Mouse (Mus musculus) kidney, adult 2 months (tissue): ENCODE results near the gene Uox. TPM values are rescaled to one million over a fixed set of nuclear protein-coding genes. Genes with fewer than 3 reads are reported as not detected.

ENCODE experiments used
- DNase-seq: peaks from one replicate; pipeline ENCODE4 v3.0.0; 2021
- H3K27ac ChIP-seq: fragments of 200-500 bp; 2 replicates; pipeline ENCODE4 v1.5.1; 2012; ENCODE audit warnings: low read depth, low read length, control low read depth, inconsistent platforms; ENCODE audit not compliant: insufficient read depth
- H3K27me3 ChIP-seq: fragments of 200-500 bp; replicated peaks from 2 replicates; pipeline ENCODE4 v1.6.1; 2012; ENCODE audit warnings: mild to moderate bottlenecking, moderate library complexity, low read length, inconsistent platforms; ENCODE audit not compliant: control insufficient read depth, insufficient read depth
- H3K36me3 ChIP-seq: fragments of 200-500 bp; 2 replicates; pipeline ENCODE4 v1.6.1; 2012; ENCODE audit warnings: mild to moderate bottlenecking, moderate library complexity, low read length, inconsistent platforms; ENCODE audit not compliant: control insufficient read depth, insufficient read depth
- H3K4me1 ChIP-seq: fragments of 200-500 bp; 2 replicates; pipeline ENCODE4 v1.6.1; 2011; ENCODE audit warnings: low read length; ENCODE audit not compliant: control insufficient read depth, insufficient read depth
- H3K4me3 ChIP-seq: fragments of 200-500 bp; 2 replicates; pipeline ENCODE4 v1.5.1; 2011; ENCODE audit warnings: mild to moderate bottlenecking, low read depth, low read length, control low read depth; ENCODE audit not compliant: insufficient read depth
- CTCF ChIP-seq: fragments of 200-500 bp; conservative IDR thresholded peaks from 2 replicates; pipeline ENCODE4 v1.5.1; 2011; ENCODE audit warnings: low read depth, mild to moderate bottlenecking, control low read depth, low read length, moderate library complexity, mixed read lengths; ENCODE audit not compliant: insufficient read depth, insufficient read length
- POLR2A ChIP-seq: fragments of 200-500 bp; IDR thresholded peaks from one replicate; pipeline ENCODE4 v1.6.1; 2011; ENCODE audit warnings: low read depth, low read length, control low read depth
- WGBS: fragments of 180-500 bp; shearing (Covaris S2); methylation state at CpG from one replicate; pipeline ENCODE4 v1.1.7; 2018; 5-methylcytosine and 5-hydroxymethylcytosine counted together
- polyA plus RNA-seq: library from polyadenylated mRNA; depleted of rRNA; stranded (reverse); fragments of >200 nt; gene quantifications from 2 replicates; pipeline ENCODE4 v1.2.3, GENCODE M21; 2012

Uox gene
- polyA plus RNA-seq, 1 experiment: not detected

DNA sequence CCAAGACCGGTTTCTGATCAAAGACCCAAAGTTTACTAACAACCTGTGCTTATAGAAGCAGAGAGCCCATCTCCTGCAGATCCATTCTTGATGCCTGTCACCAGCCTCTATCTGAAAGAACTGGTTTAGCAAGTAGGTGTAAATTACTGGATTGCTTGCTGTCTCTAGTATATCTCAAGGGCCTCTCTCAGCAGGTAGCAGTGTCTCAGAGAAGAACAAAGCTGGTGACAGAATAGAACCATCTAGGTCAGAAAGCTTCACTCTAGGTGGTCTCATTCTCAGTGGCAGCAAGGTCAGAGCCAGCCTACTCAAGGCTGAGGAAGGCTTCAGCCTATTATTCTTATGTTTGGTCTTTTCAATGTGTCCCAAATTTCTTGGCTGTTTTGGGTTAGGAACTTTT lies 26.6 kb upstream of the Uox start:
- WGBS: 30% methylated on average over 1 of the region's 1 CpGs

DNA sequence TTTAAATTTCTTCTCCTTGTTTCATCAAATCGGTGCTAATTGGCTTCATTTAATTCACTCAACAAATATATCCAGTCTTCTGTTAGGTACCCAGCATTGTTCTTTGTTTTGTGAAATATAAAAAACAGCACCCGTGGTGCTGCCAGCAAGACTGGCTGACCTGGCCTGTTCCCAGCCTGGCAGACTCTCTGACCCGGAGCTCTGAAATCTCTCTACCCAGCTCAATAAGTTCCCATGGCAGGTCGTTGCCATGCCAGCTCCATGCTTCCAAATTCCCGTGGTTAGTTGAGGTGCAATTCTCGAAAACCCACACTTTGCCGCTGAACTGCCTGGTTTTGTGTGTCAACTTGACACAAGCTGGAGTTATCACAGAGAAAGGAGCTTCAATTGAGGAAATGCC lies 15.4 kb upstream of the Uox start:
- H3K4me1 ChIP-seq: no peaks in the 10 kb centered on the region
- TF ChIP-seq POLR2A: no peak
- no peak for TF ChIP-seq CTCF
- no peak overlapping the region for H3K4me3 ChIP-seq
- no peak for DNase-seq
- H3K36me3 ChIP-seq: no peaks in the 10 kb centered on the region
- no peak overlapping the region for H3K27ac ChIP-seq
- H3K27me3 ChIP-seq: no peaks in the 10 kb centered on the region
- WGBS: 86% methylated on average over 7 of the region's 7 CpGs

More for the DNA sequence above, 26.6 kb upstream of the Uox start:
- no peak for TF ChIP-seq POLR2A
- TF ChIP-seq CTCF: no peak
- Histone ChIP-seq H3K27ac (no peak overlapping the region), H3K27me3 (no peaks in the 10 kb centered on the region), H3K4me1 (no peaks in the 10 kb centered on the region; the same call in 1 of the 2 replicates), H3K36me3 (no peaks in the 10 kb centered on the region), H3K4me3 (no peak overlapping the region)
- no peak for DNase-seq

DNA sequence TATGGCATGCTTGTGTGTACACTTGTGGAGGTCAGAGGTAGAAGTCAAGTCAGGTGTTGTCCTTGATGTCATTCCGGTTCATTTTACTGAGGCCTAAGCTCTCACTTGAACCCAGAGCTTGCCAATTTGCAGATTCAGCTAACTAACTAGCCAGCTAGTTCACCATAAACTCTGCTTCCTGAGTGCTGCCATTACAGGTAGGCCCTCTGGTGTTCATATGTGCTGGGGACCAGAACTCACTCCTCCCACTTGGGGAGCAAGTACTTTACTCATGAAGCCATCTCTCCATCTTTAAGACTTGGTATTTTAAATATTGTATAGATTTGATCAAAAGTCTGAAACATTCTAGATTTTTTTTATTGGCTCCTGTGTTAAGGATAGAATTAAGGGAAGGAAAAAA lies 13.7 kb upstream of the Uox start:
- no peak for TF ChIP-seq POLR2A
- 0 out of 2 replicates have a peak, but pooled peaks have one; percentile 16 for TF ChIP-seq CTCF
- Histone ChIP-seq H3K27me3 (no peaks in the 10 kb centered on the region), H3K36me3 (no peaks in the 10 kb centered on the region), H3K27ac (no peak overlapping the region), H3K4me3 (no peak overlapping the region), H3K4me1 (no peaks in the 10 kb centered on the region)
- 89% methylated on average over 1 of the region's 1 CpGs for WGBS
- DNase-seq: no peak

DNA sequence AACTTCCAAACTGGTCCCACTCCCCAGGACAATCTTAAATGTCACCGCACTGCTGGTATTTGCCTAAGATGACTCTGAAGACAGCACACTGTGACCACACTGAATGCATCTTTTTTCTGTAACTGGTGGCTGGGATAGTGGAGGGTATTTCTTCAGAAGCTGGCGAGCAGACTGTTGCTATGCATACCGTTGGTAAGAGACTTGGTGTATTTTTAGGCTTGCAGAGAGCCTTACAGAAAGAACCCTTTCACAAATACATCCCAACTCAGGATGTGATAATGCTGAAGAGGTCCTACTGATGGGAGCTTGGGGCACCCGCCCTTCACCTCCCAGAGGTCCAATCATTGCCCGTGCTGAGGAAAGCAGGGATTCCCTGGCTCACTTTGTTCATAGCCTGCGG lies 12.7 kb upstream of the Uox start:
- H3K4me3 ChIP-seq: no peak overlapping the region
- H3K4me1 ChIP-seq: no peaks in the 10 kb centered on the region
- WGBS: 87% methylated on average over 6 of the region's 6 CpGs
- no peak for DNase-seq
- H3K27ac ChIP-seq: no peak overlapping the region
- no peaks in the 10 kb centered on the region for H3K27me3 ChIP-seq
- H3K36me3 ChIP-seq: no peaks in the 10 kb centered on the region
- TF ChIP-seq CTCF (no peak), POLR2A (no peak)

DNA sequence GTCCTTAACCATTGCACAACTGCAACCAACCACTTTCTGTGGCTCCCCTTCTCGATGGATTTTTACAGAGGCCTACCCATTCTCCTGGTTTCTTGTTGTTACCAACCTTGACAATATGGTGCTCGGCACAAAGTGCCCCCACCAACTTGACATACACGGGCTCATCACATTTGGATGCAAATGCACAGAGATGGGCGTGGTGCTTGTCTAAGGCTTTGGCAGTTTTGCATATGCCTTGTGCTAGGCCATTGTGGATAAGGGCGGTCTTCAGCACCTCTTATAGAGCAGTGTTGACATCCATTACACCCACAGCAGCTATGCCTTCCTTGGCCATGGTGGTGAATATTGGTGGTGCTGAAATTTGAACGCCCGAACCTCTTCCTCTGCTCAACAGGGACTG lies 7.3 kb upstream of the Uox start:
- no peak overlapping the region for H3K4me3 ChIP-seq

DNA sequence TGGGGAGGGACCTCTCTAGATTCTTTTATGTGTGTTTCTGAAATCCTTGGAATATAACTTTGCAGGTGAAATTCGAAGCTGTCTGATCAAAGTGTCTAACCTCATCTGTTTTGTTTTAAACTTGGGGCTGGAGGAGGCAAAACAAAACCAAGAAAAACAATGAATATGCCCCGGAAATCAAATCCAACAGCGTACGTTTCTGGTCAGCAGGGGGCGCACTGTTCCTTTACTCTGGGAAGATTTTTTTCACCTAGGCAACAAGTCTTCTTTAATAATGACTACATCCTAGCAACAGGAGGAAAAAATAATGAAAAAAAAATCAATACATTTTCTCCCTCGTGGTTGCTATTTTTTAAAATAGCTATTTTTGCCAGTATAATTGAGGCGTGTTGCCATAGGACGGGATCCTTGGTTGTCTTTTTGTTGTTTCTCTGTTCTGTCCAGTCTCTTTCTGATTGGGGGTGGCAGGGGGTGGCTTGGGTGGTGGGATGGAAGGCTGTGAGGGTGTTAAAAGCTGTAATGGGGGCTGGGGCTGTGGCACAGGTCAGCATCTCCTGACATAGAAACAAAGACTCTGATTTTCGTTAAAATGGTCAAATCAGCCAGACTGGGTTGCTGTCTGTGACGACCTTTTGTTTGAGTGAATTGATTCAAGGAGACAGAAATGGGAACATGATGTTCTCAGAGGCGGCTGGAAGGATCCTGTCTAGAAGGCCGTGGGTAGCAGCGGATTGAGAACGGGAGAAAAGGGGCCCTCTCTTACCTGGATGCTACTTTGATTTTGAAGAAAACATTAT lies 5.8 kb upstream of the Uox start:
- peak; percentile 64 for TF ChIP-seq CTCF
- no peak for TF ChIP-seq POLR2A
- WGBS: 38% methylated on average over 14 of the region's 14 CpGs

More for the DNA sequence above, 7.3 kb upstream of the Uox start:
- H3K36me3 ChIP-seq: no peaks in the 10 kb centered on the region
- no peak overlapping the region for H3K27ac ChIP-seq
- DNase-seq: no peak
- H3K27me3 ChIP-seq: no peaks in the 10 kb centered on the region
- WGBS: 91% methylated on average over 7 of the region's 7 CpGs
- TF ChIP-seq CTCF: no peak
- no peaks in the 10 kb centered on the region for H3K4me1 ChIP-seq

DNA sequence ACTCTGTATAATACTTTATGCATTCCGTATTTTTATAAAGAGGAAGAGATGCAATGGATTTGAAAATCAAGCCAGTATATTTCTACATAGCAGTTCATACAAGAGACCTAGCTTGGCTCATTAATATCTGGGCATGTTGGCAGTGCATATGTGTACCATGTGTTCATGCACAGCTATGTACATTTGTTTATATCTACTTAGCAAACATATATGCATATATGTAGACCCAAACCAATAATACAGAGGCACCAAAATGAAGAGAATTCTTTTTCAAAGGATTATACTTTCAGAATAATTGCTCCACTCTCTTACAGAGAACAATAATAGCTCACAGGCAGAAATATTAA lies 5.2 kb upstream of the Uox start:
- Histone ChIP-seq H3K27me3 (no peaks in the 10 kb centered on the region), H3K4me3 (no peak overlapping the region), H3K36me3 (no peaks in the 10 kb centered on the region), H3K27ac (no peak overlapping the region), H3K4me1 (no peaks in the 10 kb centered on the region)
- 88% methylated on average over 1 of the region's 1 CpGs for WGBS
- no peak for DNase-seq
- TF ChIP-seq POLR2A: no peak
- no peak for TF ChIP-seq CTCF

More for the DNA sequence above, 5.8 kb upstream of the Uox start:
- Histone ChIP-seq H3K36me3 (no peaks in the 10 kb centered on the region), H3K27me3 (no peaks in the 10 kb centered on the region), H3K4me1 (no peaks in the 10 kb centered on the region), H3K27ac (no peak overlapping the region), H3K4me3 (no peak overlapping the region)
- peak; percentile 65 for DNase-seq

DNA sequence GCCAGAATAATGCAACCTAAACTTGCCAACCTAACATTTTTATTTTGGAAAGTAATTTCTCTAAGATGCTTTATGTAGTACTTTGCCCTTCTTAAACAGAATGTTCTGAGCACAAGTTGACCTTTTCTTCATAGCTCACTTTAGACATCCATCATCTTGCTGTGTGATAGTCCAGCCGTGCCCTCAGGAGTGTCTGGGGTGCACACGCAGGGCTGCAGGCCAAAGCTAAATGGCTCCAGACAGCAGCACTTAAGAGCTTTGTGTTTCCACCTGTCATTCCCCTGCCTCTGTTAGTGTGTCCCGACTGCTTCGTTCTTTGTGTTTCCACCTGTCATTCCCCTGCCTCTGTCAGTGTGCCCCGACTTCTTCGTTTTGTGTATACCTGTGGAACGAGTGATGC lies 2.9 kb upstream of the Uox start:
- no peak for DNase-seq
- no peak overlapping the region for H3K27ac ChIP-seq
- no peak for TF ChIP-seq CTCF
- no peak for TF ChIP-seq POLR2A
- H3K4me3 ChIP-seq: no peak overlapping the region
- H3K4me1 ChIP-seq: no peaks in the 10 kb centered on the region
- 66% methylated on average over 7 of the region's 7 CpGs for WGBS
- H3K36me3 ChIP-seq: no peaks in the 10 kb centered on the region
- H3K27me3 ChIP-seq: no peaks in the 10 kb centered on the region
